Mouse (Mus musculus): ENCODE measurements around the gene Mafb. TPM values are rescaled to one million over a fixed set of nuclear protein-coding genes. Genes with fewer than 3 reads are reported as not detected.
A peak's percentile ranks its signal among the peaks of the same experiment; 100 is the strongest.

The Mafb gene
- total RNA-seq, 2 experiments from 2014 or later, result 20.3 to 20.6 TPM

DNA sequence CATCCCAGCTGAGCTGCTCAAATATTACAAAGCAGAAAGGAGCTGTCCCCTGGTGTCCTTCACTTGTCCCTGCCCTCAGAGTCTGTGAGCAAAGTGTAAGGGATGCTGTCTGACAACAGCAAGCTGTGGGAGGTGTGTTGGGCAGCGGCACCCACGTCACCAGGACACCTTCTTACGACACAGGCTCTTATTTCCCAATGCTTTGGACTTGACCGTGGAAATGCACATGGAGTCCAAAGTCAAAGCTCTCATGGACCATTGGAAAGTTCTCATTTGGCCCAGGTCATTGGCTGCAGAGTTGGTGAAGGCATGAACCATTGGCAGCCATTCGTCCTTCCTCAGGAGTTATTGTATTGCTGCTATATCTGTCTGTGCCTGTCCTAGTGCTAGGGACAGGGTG, 27.3 kb downstream of the Mafb start:
- intact Hi-C loops (cut with DNase I), result no loop called here
- no peak for DNase-seq (ENCODE audit: extremely low spot score in 1 of 2, low spot score in 2 of 2)
- H3K4me3 ChIP-seq, result no peak overlapping the region
- no peak for TF ChIP-seq CTCF (IDR thresholded peaks at IDR 0.05)
- H3K27ac ChIP-seq, result no peak overlapping the region

- DNase-seq (ENCODE audit: extremely low spot score in 1 of 2, low spot score in 2 of 2), result no peak
- intact Hi-C loops (cut with DNase I), result no loop called here
- Histone ChIP-seq H3K27ac (no peak overlapping the region), H3K4me3 (no peak overlapping the region)
- no peak for TF ChIP-seq CTCF (IDR thresholded peaks at IDR 0.05)
Observed at GRCm38 (mm10) chr2:160336053-160336452, 30.8 kb downstream of the Mafb start.

- intact Hi-C loops (cut with DNase I), result no loop called here
- TF ChIP-seq CTCF (IDR thresholded peaks at IDR 0.05), result no peak
- DNase-seq (ENCODE audit: extremely low spot score in 1 of 2, low spot score in 2 of 2), result no peak
Observed at GRCm38 (mm10) chr2:160335043-160335442, 31.8 kb downstream of the Mafb start.

DNA sequence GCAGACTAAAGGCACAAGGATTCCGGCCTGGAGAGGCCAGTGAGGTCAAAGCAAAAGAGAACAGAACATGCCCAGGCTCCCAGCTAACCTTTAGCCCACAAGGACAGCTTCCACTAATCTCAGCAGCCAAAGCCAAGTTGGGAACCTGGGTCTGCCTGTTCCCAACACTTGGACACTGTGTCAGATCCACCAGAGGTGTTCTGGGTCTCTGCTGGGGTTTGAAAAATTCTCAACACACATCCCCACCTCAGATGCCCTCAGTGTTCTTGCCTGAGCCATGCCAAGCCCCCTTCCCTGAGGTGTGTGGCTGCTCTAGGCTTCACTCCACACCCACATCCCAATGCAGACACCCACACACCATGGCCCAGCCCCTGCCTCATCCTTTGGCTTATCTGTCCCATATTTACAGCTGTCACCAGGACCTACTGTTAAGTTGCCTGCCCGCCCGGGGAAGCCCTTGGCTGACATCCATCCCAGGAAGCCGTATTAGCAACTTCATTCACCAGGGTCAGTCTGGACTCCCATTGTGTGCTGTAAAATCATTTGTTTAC, 32.7 kb downstream of the Mafb start, which contains the start of gene Gm826:
TSS of gene Gm826 (minus strand) at position 52 of the 551 bp plus-strand sequence.
- intact Hi-C loops (cut with DNase I), result no loop called here
- no peak for DNase-seq (ENCODE audit: extremely low spot score in 1 of 2, low spot score in 2 of 2)
- no peak within 1 kb of the TSS for H3K27ac ChIP-seq
- no peak for TF ChIP-seq CTCF (IDR thresholded peaks at IDR 0.05)
- H3K4me3 ChIP-seq, result no peak within 1 kb of the TSS

More at GRCm38 (mm10) chr2:160335043-160335442, 31.8 kb downstream of the Mafb start:
- Histone ChIP-seq H3K27ac (no peak overlapping the region), H3K4me3 (no peak overlapping the region)

GRCm38 (mm10) chr2:160332516-160333325, 34.1 kb downstream of the Mafb start:
- DNase-seq (ENCODE audit: extremely low spot score in 1 of 2, low spot score in 2 of 2), result no peak
- intact Hi-C loops (cut with DNase I), result no loop called here
- no peak for TF ChIP-seq CTCF (IDR thresholded peaks at IDR 0.05)
- Histone ChIP-seq H3K4me3 (no peak overlapping the region), H3K27ac (no peak overlapping the region)

GRCm38 (mm10) chr2:160328886-160329285, 38.0 kb downstream of the Mafb start:
- intact Hi-C loops (cut with DNase I), result no loop called here
- H3K4me3 ChIP-seq, result no peak overlapping the region
- no peak overlapping the region for H3K27ac ChIP-seq
- TF ChIP-seq CTCF (IDR thresholded peaks at IDR 0.05), result no peak
- peak in 1 of 2 experiments; percentile 11 for DNase-seq (ENCODE audit: extremely low spot score in 1 of 2, low spot score in 2 of 2)

GRCm38 (mm10) chr2:160327716-160328115, 39.1 kb downstream of the Mafb start:
- TF ChIP-seq CTCF (IDR thresholded peaks at IDR 0.05), result no peak
- no peak overlapping the region for H3K4me3 ChIP-seq
- no peak overlapping the region for H3K27ac ChIP-seq
- DNase-seq (ENCODE audit: extremely low spot score in 1 of 2, low spot score in 2 of 2), result no peak
- intact Hi-C loops (cut with DNase I), result no loop called here

DNA sequence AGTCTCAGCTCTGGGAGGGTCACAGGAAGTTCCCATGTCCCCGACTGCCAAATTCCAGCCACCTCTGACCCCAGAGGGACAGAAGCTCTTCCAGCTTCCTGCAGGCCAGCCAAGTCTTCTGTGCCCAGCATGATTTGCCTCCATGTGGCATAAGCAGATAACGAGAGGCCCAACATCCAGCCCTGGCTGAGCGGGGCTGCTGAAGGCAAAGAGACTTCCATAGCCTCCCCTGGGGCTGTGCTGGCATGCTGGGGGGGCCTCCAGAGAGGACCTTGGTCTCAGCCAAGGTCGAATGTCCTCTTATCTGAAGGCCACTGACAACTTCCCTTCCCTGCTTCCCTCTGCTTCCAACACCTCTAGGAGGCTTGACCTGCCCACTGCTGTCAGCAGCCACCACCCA, 39.7 kb downstream of the Mafb start:
- no peak for TF ChIP-seq CTCF (IDR thresholded peaks at IDR 0.05)
- no peak overlapping the region for H3K4me3 ChIP-seq
- no peak for DNase-seq (ENCODE audit: extremely low spot score in 1 of 2, low spot score in 2 of 2)
- no peak overlapping the region for H3K27ac ChIP-seq
- intact Hi-C loops (cut with DNase I), result no loop called here

DNA sequence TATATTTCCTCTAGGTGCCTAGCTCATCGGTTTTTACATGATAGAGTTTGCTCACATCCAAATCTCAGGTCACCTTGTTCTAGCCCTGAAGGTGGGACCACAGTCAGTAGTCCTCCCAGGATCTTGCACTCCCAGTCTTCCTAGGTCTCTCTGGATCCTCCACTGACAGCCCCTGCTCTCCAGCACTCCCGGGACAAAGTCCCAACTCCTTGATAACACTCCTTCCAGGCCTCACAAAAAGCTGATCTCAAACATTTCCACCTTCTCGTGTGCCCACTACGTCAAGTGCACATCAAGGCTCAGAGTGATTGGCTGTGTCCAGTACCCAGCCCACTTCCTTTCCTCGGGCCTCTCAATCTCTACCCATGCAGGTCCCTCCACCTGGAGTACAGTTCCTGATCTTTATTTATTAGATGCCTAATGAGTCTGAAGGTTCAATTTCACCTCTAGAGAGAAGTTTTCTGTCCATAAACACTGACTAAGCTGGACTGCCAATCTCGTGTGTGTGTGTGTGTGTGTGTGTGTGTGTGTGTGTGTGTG, 41.7 kb downstream of the Mafb start:
- H3K4me3 ChIP-seq, result no peak overlapping the region
- no peak for TF ChIP-seq CTCF (IDR thresholded peaks at IDR 0.05)
- DNase-seq (ENCODE audit: extremely low spot score in 1 of 2, low spot score in 2 of 2), result no peak
- intact Hi-C loops (cut with DNase I), result no loop called here
- H3K27ac ChIP-seq, result no peak overlapping the region

DNA sequence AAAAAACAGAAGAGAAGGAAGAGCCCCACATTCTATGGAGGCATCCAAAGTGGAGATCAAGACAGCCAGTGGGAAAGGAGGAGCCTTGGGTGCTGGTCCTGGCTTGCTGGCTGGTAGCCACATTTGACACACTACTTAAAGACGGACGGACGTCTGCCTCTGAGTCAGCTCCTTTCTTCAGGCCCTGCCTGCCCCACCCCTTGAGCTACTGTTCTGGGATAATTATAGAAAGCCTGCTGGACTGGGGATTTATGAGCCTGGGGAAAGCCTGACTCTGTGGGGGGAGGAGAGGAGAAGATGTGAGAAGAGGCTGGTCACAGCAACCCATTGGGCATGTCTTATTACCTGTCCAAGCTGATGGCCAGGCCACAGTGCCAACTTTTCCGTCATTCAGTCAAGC, 45.0 kb downstream of the Mafb start:
- Histone ChIP-seq H3K4me3 (no peak overlapping the region), H3K27ac (no peak overlapping the region)
- intact Hi-C loops (cut with DNase I), result no loop called here
- DNase-seq (ENCODE audit: extremely low spot score in 1 of 2, low spot score in 2 of 2), result no peak
- TF ChIP-seq CTCF (IDR thresholded peaks at IDR 0.05), result no peak

DNA sequence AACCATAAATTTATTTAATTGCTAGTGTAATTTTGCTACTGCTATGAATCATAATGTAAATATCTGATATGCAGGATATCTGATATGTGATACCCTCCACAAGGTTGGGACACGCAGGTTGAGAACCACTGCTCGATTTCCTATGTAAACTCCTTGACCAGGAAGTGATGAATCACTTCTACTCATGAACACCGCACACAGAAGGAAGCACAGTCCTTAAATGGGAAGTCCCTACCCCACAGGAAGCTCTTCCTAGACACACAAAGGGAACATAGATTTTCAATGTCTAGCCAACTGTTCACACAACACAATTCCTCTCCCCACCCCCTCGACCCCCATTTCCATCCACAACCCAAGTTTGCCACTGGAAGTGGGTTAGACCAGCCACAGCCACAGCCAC, 48.6 kb downstream of the Mafb start:
- intact Hi-C loops (cut with DNase I), result no loop called here
- TF ChIP-seq CTCF (IDR thresholded peaks at IDR 0.05), result no peak
- Histone ChIP-seq H3K27ac (no peak overlapping the region), H3K4me3 (no peak overlapping the region)
- no peak for DNase-seq (ENCODE audit: extremely low spot score in 1 of 2, low spot score in 2 of 2)

Other genes starting within 250 kb of the Mafb start
- not detected for gene Gm826, start 32.9 kb downstream of the Mafb start, total RNA-seq (2021)

Measured in left cerebral cortex, adult 2 months (tissue).